Mouse (Mus musculus) intestine, embryonic 15.5 days (tissue): ENCODE data around the gene Evl. TPM values are rescaled to one million over a fixed set of nuclear protein-coding genes. Genes with fewer than 3 reads are reported as not detected.

Source experiments
- ATAC-seq: fragments of 200-750 bp; cut with Nextera tagmentation; 2 replicates; pipeline ENCODE4 v1.8.0; 2017; ENCODE audit warnings: moderate TSS enrichment, moderate library complexity
- H3K27ac ChIP-seq: fragments of 300-500 bp; sonication (generic); 2 replicates; pipeline ENCODE4 v1.5.1; 2015; ENCODE audit warnings: mild to moderate bottlenecking, inconsistent platforms
- H3K27me3 ChIP-seq: fragments of 300-500 bp; sonication (generic); replicated peaks from 2 replicates; pipeline ENCODE4 v1.6.1; 2015; ENCODE audit warnings: inconsistent platforms
- H3K36me3 ChIP-seq: fragments of 300-500 bp; sonication (generic); 2 replicates; pipeline ENCODE4 v1.6.1; 2015; ENCODE audit warnings: inconsistent platforms
- H3K4me1 ChIP-seq: fragments of 300-500 bp; sonication (generic); replicated peaks from 2 replicates; pipeline ENCODE4 v1.6.1; 2015; ENCODE audit warnings: inconsistent platforms
- H3K4me2 ChIP-seq: fragments of 300-500 bp; sonication (generic); replicated peaks from 2 replicates; pipeline ENCODE4 v1.6.1; 2015; ENCODE audit warnings: mild to moderate bottlenecking, inconsistent platforms
- H3K4me3 ChIP-seq: fragments of 300-500 bp; sonication (generic); replicated peaks from 2 replicates; pipeline ENCODE4 v1.5.1; 2015; ENCODE audit warnings: inconsistent platforms
- H3K9ac ChIP-seq: fragments of 300-500 bp; sonication (generic); 2 replicates; pipeline ENCODE4 v1.6.1; 2015; ENCODE audit warnings: inconsistent platforms
- H3K9me3 ChIP-seq: fragments of 300-500 bp; sonication (generic); 2 replicates; pipeline ENCODE4 v1.6.1; 2016; ENCODE audit warnings: inconsistent platforms
- WGBS: fragments of 180-500 bp; shearing (Covaris S2); methylation state at CpG from one replicate; pipeline ENCODE4 v1.1.7; 2015; 5-methylcytosine and 5-hydroxymethylcytosine counted together
- polyA plus RNA-seq: library from polyadenylated mRNA; unstranded; fragments of >200 nt; fragmentation: Nextera tagmentation; extraction: Ambion mirVana; gene quantifications from 2 replicates; pipeline ENCODE4 v1.2.1, GENCODE M21; 2015

Gene Evl
- polyA plus RNA-seq, 1 experiment from 2014 or later: 43.8 TPM

DNA sequence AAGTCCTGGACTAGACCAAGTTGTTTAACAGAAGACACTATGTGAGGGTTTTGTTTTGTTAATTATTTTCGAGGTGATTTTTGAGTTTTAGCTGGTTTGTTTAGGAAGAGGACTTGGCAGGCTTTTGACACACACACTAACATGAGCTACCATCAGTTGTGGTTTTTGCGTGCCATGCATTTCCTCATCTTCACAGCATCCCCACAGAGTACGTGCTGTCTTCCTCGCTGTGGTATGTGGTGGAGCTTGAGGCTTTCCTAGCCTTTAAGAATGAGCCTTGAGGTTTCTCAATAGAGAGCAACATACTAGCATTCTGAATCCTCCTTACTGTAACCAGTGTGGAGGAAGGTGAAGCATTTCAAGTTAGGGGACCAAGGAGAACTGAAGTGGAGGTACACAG is 46.3 kb downstream of the Evl start:
- 70% methylated on average over 4 of the region's 4 CpGs for WGBS

DNA sequence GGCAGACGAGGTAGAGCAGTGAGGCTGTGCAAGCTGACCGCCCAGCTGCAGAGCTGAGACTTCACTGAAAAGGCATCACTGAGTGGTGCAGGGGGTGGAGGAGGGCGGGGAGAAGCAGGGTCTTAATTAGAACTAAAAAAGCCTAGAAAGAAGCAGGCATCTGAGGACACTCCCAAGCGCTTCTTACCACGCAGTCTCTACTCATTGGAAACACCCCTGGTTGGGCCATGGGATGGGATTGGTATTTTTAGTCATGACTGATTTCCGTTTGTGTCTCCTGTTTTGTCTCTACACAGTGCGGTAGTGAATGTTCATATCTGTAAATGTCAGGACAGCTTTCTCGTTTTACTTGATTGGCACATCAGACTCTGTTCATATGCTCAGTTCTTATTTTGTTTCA is 46.8 kb downstream of the Evl start:
- Histone ChIP-seq H3K36me3 (no peaks in the 10 kb centered on the region), H3K4me2 (no peak overlapping the region), H3K9ac (no peak overlapping the region), H3K9me3 (no peaks in the 10 kb centered on the region), H3K27me3 (no peaks in the 10 kb centered on the region), H3K27ac (no peak overlapping the region), H3K4me3 (no peak overlapping the region), H3K4me1 (peaks cover 18% of the 10 kb centered on the region; the same call in 1 of the 2 replicates)
- no peak for ATAC-seq
- 81% methylated on average over 8 of the region's 8 CpGs for WGBS

More for the DNA sequence above, 46.3 kb downstream of the Evl start:
- no peaks in the 10 kb centered on the region for H3K27me3 ChIP-seq
- H3K4me2 ChIP-seq: no peak overlapping the region
- no peak for ATAC-seq
- H3K27ac ChIP-seq: no peak overlapping the region
- H3K9ac ChIP-seq: no peak overlapping the region
- no peaks in the 10 kb centered on the region for H3K36me3 ChIP-seq
- peaks cover 13% of the 10 kb centered on the region; the same call in 1 of the 2 replicates for H3K4me1 ChIP-seq
- H3K9me3 ChIP-seq: no peaks in the 10 kb centered on the region
- H3K4me3 ChIP-seq: no peak overlapping the region

DNA sequence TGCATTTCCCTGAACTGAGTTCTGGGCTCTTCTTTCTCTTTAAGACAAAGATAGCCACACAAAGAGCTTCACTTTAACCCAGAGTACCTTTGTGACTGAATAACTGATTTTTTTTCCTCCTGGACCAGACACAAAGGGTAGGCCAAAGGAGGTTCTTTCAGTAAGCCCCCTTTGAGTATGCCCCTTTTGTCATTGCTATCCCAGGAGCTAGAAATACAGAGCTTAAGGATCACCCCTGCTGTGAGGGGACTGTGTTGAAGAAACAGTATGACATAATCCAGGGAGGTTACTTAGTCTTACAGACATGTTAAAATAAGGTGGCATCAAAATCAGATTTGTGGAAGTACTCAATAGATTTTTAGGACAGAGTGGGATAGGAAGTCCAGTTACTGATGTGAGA is 50.0 kb downstream of the Evl start:
- no peaks in the 10 kb centered on the region for H3K36me3 ChIP-seq
- no peaks in the 10 kb centered on the region for H3K27me3 ChIP-seq
- no peak overlapping the region for H3K27ac ChIP-seq
- H3K4me1 ChIP-seq: peaks cover 20% of the 10 kb centered on the region; the same call in 1 of the 2 replicates
- H3K4me3 ChIP-seq: no peak overlapping the region
- H3K9me3 ChIP-seq: no peaks in the 10 kb centered on the region
- no peak for ATAC-seq
- H3K4me2 ChIP-seq: no peak overlapping the region
- H3K9ac ChIP-seq: no peak overlapping the region

DNA sequence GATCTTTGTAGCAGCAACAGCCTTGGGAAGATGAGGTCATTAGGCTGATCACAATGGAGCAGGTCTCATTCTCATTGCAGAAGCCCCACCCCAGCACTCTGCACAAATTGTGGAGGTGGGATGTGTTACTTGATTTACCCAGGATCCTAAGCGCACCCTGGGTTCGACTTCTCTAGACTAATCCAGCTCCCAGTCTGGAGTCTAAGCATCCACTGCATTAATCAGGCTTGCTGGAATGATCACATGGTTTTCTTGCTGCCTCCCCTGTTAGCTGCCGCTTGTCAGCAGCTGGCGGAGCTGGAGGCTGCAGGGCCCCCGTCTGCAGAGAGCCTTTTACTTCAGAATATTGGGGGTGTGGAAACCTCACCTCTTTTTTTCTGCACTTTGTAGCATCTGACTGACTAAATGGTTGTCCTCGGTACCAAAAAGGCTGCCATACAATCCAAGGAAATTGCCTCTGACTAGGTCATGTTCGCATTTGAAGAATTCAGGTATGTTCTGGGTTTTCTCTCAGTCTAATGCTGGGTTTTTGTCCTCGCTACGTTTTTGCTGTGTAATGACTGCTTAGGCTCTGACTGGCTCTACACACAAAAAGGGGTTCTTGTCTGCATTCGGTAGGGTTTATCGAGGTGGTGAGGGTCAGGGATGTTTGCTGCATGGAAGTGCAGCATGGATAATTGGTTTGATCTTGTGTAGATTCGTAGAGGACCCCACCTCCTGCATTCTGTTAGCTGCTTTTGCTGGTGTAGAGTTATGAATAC is 51.2 kb downstream of the Evl start:
- no peak overlapping the region for H3K9ac ChIP-seq
- no peaks in the 10 kb centered on the region for H3K27me3 ChIP-seq
- no peak overlapping the region for H3K27ac ChIP-seq
- peaks cover 20% of the 10 kb centered on the region; the same call in 1 of the 2 replicates for H3K4me1 ChIP-seq
- H3K4me3 ChIP-seq: no peak overlapping the region
- H3K36me3 ChIP-seq: no peaks in the 10 kb centered on the region
- no peak for ATAC-seq
- H3K9me3 ChIP-seq: no peaks in the 10 kb centered on the region
- WGBS: 52% methylated on average over 12 of the region's 12 CpGs
- no peak overlapping the region for H3K4me2 ChIP-seq

DNA sequence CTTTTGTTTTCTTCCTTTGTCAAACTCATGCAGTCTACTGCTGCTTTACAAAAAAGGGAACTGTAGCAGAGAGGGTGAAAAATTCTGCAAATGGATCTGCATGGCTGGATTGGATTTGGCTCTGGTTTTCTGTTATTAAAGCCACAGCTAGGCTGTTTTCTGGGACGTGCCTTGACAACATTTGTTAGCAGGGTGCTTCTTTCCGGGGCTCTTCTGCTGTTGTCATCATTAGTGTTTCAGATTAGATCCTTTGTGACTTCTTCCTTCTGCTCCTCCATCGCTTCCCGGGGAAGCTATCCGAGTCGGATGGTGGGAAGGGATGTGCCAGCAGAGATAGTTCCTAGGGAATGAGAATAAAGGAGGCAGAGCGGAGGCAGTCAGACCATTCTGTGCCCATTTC is 51.8 kb downstream of the Evl start:
- H3K9ac ChIP-seq: no peak overlapping the region
- no peak for ATAC-seq

DNA sequence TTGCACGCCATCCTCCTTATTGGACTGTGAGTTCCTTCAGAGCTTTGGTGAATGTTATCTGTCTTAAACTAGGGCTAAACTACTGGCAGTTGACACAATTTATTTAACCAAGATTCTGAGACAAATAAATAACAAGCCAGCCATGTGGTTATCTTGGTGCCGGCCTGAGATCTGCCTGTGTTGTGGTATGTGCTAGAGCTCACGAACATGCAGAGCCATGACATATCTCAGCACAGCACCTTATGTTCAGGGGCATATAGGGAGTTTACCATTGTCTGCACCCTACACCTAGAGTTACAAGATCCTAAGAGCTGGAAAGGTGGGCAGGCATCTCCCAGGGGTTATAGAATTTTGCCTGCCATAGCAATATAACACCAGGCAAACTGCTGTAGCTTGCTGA is 54.9 kb downstream of the Evl start:
- no peak overlapping the region for H3K4me3 ChIP-seq
- no peak for ATAC-seq
- H3K27ac ChIP-seq: no peak overlapping the region
- no peak overlapping the region for H3K9ac ChIP-seq
- H3K9me3 ChIP-seq: no peaks in the 10 kb centered on the region
- WGBS: 69% methylated on average over 3 of the region's 3 CpGs
- H3K27me3 ChIP-seq: no peaks in the 10 kb centered on the region
- H3K4me1 ChIP-seq: peaks cover 21% of the 10 kb centered on the region; the same call in 1 of the 2 replicates
- H3K4me2 ChIP-seq: no peak overlapping the region
- H3K36me3 ChIP-seq: no peaks in the 10 kb centered on the region

More for the DNA sequence above, 51.8 kb downstream of the Evl start:
- no peak overlapping the region for H3K27ac ChIP-seq
- 73% methylated on average over 7 of the region's 7 CpGs for WGBS
- H3K36me3 ChIP-seq: no peaks in the 10 kb centered on the region
- no peak overlapping the region for H3K4me3 ChIP-seq
- no peak overlapping the region for H3K4me2 ChIP-seq
- no peaks in the 10 kb centered on the region for H3K27me3 ChIP-seq
- peaks cover 20% of the 10 kb centered on the region; the same call in 1 of the 2 replicates for H3K4me1 ChIP-seq
- H3K9me3 ChIP-seq: no peaks in the 10 kb centered on the region

DNA sequence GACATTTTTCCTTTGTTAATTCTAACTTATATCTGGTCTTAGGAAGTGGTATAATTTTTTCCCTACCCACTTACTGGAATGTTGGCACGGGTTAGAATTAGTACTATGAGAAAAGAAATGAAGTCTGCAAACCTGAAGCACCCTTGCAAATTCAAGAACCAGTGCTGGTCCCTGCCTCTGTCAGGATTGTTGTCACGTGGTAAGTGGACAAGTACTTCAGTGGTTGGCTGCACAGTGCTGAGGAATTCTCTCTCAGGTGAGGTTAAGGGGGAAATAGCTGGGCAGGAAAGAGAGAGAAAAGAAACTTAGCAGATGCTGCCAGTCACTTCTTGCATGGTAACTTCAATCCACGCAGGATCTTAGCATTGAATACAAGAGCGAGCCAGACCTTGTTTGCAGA is 55.7 kb downstream of the Evl start:
- no peaks in the 10 kb centered on the region for H3K36me3 ChIP-seq
- H3K4me1 ChIP-seq: peaks cover 15% of the 10 kb centered on the region; the same call in 1 of the 2 replicates
- H3K27me3 ChIP-seq: no peaks in the 10 kb centered on the region
- no peak overlapping the region for H3K9ac ChIP-seq
- H3K9me3 ChIP-seq: no peaks in the 10 kb centered on the region
- no peak overlapping the region for H3K4me2 ChIP-seq
- no peak overlapping the region for H3K4me3 ChIP-seq
- ATAC-seq: no peak
- no peak overlapping the region for H3K27ac ChIP-seq
- 68% methylated on average over 4 of the region's 4 CpGs for WGBS

DNA sequence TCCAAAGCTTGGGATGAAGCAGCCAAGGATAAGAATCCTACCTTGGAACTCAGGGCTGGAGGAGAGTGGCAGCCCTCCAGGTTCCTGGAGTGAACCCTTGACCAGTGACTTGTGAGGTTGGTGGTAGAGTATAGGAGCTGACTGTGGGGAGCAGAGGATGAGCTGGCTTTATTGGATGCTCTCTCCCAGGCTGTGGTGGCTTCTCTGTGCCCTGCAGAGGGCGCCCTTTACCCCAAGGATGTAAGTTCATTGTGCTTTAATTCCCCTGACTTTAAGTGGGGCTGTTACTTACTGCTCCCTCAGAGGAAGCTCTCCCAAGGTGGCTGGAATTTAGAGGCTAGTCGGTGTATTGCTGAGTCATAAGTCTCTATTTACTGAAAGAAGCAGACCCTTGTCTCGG is 58.6 kb downstream of the Evl start:
- Histone ChIP-seq H3K27ac (no peak overlapping the region), H3K4me3 (no peak overlapping the region), H3K36me3 (no peaks in the 10 kb centered on the region), H3K27me3 (no peaks in the 10 kb centered on the region), H3K9me3 (no peaks in the 10 kb centered on the region), H3K4me2 (no peak overlapping the region), H3K9ac (no peak overlapping the region), H3K4me1 (0 out of 2 replicates have a peak, but pooled peaks cover 2% of the 10 kb centered on the region)
- peak; percentile 61; the same call in 1 of the 2 replicates for ATAC-seq
- WGBS: 32% methylated on average over 3 of the region's 3 CpGs

DNA sequence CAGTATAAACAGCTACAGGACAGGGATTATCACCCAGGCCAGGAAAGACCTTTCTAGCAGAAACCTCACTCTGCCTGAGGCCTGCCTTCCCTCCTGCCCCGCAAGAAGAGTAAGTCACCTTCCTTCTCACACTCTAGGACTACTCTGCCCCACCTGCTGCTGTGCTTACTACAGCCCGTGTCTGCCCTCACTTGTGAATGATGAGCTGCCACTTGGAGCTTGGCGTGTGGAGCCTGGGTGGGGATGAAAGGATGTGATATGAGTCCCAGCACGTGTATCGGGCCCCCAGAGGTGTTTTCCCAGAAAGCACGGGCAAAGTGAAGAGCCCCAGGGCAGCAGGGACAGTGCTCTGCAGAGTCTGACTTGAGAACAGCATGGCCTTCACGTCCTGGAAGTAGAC is 63.0 kb downstream of the Evl start:
- 67% methylated on average over 7 of the region's 7 CpGs for WGBS
- H3K27me3 ChIP-seq: no peaks in the 10 kb centered on the region
- H3K27ac ChIP-seq: no peak overlapping the region
- ATAC-seq: no peak
- no peaks in the 10 kb centered on the region for H3K9me3 ChIP-seq
- no peak overlapping the region for H3K4me2 ChIP-seq
- no peak overlapping the region for H3K9ac ChIP-seq
- peaks cover 6% of the 10 kb centered on the region; the same call in 1 of the 2 replicates for H3K4me1 ChIP-seq
- no peak overlapping the region for H3K4me3 ChIP-seq
- no peaks in the 10 kb centered on the region for H3K36me3 ChIP-seq

DNA sequence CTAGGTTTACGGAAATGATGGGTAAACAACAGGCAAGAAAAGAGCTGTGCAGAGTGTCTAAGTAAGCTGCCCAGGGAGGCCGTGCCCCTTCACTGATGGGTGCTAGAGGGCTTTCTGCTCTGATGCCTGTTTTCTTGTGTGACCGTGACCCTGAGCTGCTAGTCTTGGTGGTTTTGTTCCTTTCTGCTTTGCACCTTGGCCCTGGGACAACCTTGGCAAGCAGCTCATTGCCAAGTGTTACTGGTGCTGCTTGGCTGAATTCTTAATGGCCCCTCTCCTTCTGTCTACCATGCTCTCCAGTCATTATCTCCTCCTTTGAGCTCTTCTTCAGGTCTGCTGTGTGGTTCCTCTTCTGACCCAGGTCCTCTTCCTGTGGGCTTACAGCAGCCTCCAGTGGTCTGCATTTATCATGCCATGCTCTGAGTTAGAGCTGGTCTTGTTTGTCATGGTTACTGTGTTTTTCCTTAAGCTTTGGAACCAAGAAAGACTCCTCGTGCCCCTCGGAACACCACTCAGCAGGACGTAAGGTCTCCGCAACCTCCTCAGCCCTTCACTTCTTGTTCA is 65.4 kb downstream of the Evl start:
- Histone ChIP-seq H3K9me3 (no peaks in the 10 kb centered on the region), H3K27ac (no peak overlapping the region), H3K4me3 (no peak overlapping the region), H3K9ac (no peak overlapping the region), H3K4me1 (peaks cover 16% of the 10 kb centered on the region), H3K27me3 (no peaks in the 10 kb centered on the region), H3K36me3 (no peaks in the 10 kb centered on the region), H3K4me2 (no peak overlapping the region)
- WGBS: 92% methylated on average over 7 of the region's 7 CpGs
- no peak for ATAC-seq

DNA sequence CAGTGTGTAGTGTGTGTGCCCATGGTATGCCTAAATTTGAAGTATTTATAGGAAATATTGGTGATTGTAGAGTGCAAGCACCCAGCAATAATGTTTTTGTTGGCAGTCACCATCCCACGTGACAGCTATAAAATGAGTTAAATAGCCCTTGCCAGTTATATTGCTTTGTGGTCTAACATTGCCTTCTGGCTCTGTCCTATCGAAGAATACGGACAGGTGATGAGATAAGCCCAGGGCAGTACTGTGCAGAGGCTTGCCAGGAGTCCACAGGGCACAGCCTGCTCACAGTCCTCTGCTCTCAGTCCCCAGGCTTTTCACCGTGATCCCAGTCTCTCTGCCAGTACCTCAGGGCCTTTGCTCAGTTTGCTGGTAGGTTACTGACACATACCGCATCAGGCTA is 67.9 kb downstream of the Evl start:
- peak; percentile 93 for ATAC-seq
- H3K4me2 ChIP-seq: 0 out of 2 replicates have a peak overlapping the region, but pooled peaks have one; percentile 3
- WGBS: 67% methylated on average over 5 of the region's 5 CpGs
- H3K36me3 ChIP-seq: no peaks in the 10 kb centered on the region
- no peak overlapping the region for H3K4me3 ChIP-seq
- H3K27me3 ChIP-seq: no peaks in the 10 kb centered on the region
- no peak overlapping the region for H3K9ac ChIP-seq
- peak overlapping the region; percentile 63; the same call in 1 of the 2 replicates for H3K27ac ChIP-seq
- peaks cover 24% of the 10 kb centered on the region for H3K4me1 ChIP-seq
- H3K9me3 ChIP-seq: no peaks in the 10 kb centered on the region

DNA sequence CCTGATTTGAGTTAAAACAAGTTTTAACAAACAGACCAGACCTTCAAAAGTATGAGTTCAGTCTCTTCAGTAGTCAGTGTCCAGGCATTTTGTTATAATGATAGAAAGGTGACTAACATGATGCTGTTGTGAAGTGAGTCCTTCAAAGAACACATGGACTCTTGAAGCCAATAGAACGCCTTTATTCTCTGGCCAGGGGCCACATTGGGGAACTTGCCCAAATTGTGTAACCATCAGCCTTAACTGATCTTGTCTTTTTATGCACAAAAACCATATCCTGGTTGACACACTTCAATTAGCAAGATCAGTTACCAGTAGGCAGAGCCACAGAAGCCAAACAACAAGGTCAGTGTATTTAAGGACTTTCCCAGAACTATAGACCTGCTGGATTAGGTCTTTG is 75.0 kb downstream of the Evl start:
- Histone ChIP-seq H3K4me3 (no peak overlapping the region), H3K27me3 (no peaks in the 10 kb centered on the region), H3K4me1 (peaks cover 16% of the 10 kb centered on the region), H3K9ac (no peak overlapping the region), H3K36me3 (no peaks in the 10 kb centered on the region), H3K9me3 (no peaks in the 10 kb centered on the region), H3K4me2 (no peak overlapping the region), H3K27ac (no peak overlapping the region)
- 82% methylated on average over 1 of the region's 1 CpGs for WGBS
- ATAC-seq: no peak
